Mouse (Mus musculus): ENCODE measurements around the gene Dglucy.
"Not testable (repeated sequence)": the region's sequence is repeated elsewhere in the genome, so short reads cannot be mapped to it uniquely, and the experiment has no call there.

Gene Dglucy

GRCm38 (mm10) chr12:100781428-100782120, 2.7 kb downstream of the Dglucy start:
- no peak for DNase-seq (ENCODE audit: low spot score)

GRCm38 (mm10) chr12:100784152-100784551, 5.3 kb downstream of the Dglucy start:
- DNase-seq (ENCODE audit: low spot score), result no peak

- no peak for DNase-seq (ENCODE audit: low spot score)
Measured at GRCm38 (mm10) chr12:100785344-100785743, 6.5 kb downstream of the Dglucy start.

GRCm38 (mm10) chr12:100789981-100790550, 11.2 kb downstream of the Dglucy start:
- DNase-seq (ENCODE audit: low spot score), result no peak

GRCm38 (mm10) chr12:100791425-100791824, 12.6 kb downstream of the Dglucy start:
- DNase-seq (ENCODE audit: low spot score), result no peak

GRCm38 (mm10) chr12:100794450-100795230, 15.8 kb downstream of the Dglucy start:
- no peak for DNase-seq (ENCODE audit: low spot score)

GRCm38 (mm10) chr12:100795390-100796036, 16.7 kb downstream of the Dglucy start:
- DNase-seq (ENCODE audit: low spot score), result no peak

GRCm38 (mm10) chr12:100803391-100803790, 24.5 kb downstream of the Dglucy start:
- not testable (repeated sequence) for DNase-seq (ENCODE audit: low spot score)

- no peak for DNase-seq (ENCODE audit: low spot score)
Measured at GRCm38 (mm10) chr12:100807280-100807679, 28.4 kb downstream of the Dglucy start.

GRCm38 (mm10) chr12:100808609-100809280, 29.9 kb downstream of the Dglucy start:
- peak; percentile 42 for DNase-seq (ENCODE audit: low spot score)

- no peak for DNase-seq (ENCODE audit: low spot score)
Measured at GRCm38 (mm10) chr12:100810542-100810941, 31.7 kb downstream of the Dglucy start.

GRCm38 (mm10) chr12:100813901-100814300, 35.0 kb downstream of the Dglucy start:
- peak; percentile 39 for DNase-seq (ENCODE audit: low spot score)

- DNase-seq (ENCODE audit: low spot score), result no peak
Measured at GRCm38 (mm10) chr12:100814671-100815070, 35.8 kb downstream of the Dglucy start.

GRCm38 (mm10) chr12:100816906-100817305, 38.0 kb downstream of the Dglucy start:
- no peak for DNase-seq (ENCODE audit: low spot score)

GRCm38 (mm10) chr12:100819965-100820364, 41.1 kb downstream of the Dglucy start:
- DNase-seq (ENCODE audit: low spot score), result no peak

GRCm38 (mm10) chr12:100831021-100831420, 52.2 kb downstream of the Dglucy start:
- DNase-seq (ENCODE audit: low spot score), result no peak

GRCm38 (mm10) chr12:100831629-100832325, 52.9 kb downstream of the Dglucy start:
- no peak for DNase-seq (ENCODE audit: low spot score)

GRCm38 (mm10) chr12:100837208-100837607, 58.4 kb downstream of the Dglucy start:
- DNase-seq (ENCODE audit: low spot score), result no peak

- DNase-seq (ENCODE audit: low spot score), result no peak
Measured at GRCm38 (mm10) chr12:100839079-100839600, 60.3 kb downstream of the Dglucy start.

GRCm38 (mm10) chr12:100839926-100840325, 61.1 kb downstream of the Dglucy start:
- no peak for DNase-seq (ENCODE audit: low spot score)

GRCm38 (mm10) chr12:100841211-100841792, 62.4 kb downstream of the Dglucy start:
- peak; percentile 89 for DNase-seq (ENCODE audit: low spot score)
